8 mouse cellular contexts compared by ENCODE assay signal in genomic region chr12:80643693-80644505, GRCm38 (mm10). TPM values are rescaled to one million over a fixed set of nuclear protein-coding genes. Genes with fewer than 3 reads are reported as not detected.
DNase-seq lines count a peak whose midpoint lies in the region; ATAC-seq lines count a peak whose summit lies in the region.

Gene Slc39a9 (plus strand): TSS chr12:80643883.
Gene Erh (minus strand): TSS chr12:80644341.

- no peaks in the 10 kb centered on the region for H3K27me3 ChIP-seq in hindbrain, embryonic 16.5 days (replicated peaks; ENCODE audit: control insufficient read depth, insufficient read depth, low read length)

- DNase-seq in WW6 (ENCODE audit: low read depth, low spot score): peak; percentile 79
- peak; percentile 67 to 89 for DNase-seq in cerebellum, postnatal 4 days (ENCODE audit: low spot score in 2 of 2)
- DNase-seq in gastrocnemius, adult 18-20 months (ENCODE audit: low spot score): peak; percentile 92
- peak; percentile 90 to 94 for DNase-seq in left cerebral cortex, adult 18-20 months (ENCODE audit: low spot score in 2 of 2)
- DNase-seq in right cerebral cortex, adult 18-20 months: peak; percentile 96
- DNase-seq in urinary bladder, postnatal 10 days (ENCODE audit: low spot score): peak; percentile 70

- H3K9me3 ChIP-seq in hindbrain, embryonic 16.5 days (ENCODE audit: control insufficient read depth, low read length): no peaks in the 10 kb centered on the region

- H3K79me2 ChIP-seq in macrophage (ENCODE audit: inconsistent target): peaks cover 92% of the 10 kb centered on the region

- ATAC-seq in hindbrain, embryonic 16.5 days: peak; percentile 98

- H3K4me1 ChIP-seq in hindbrain, embryonic 16.5 days (ENCODE audit: control insufficient read depth, insufficient read depth, low read depth, low read length): peaks cover 41% of the 10 kb centered on the region

- peak within 1 kb of the TSS; percentile 89 for H3K4me2 ChIP-seq in hindbrain, embryonic 16.5 days (ENCODE audit: low read length)

- WGBS in hindbrain, embryonic 16.5 days: under 1% methylated on average over 47 of the region's 50 CpGs
- WGBS in macrophage (ENCODE audit: missing documents): under 1% methylated on average over 50 of the region's 50 CpGs

- H3K36me3 ChIP-seq in hindbrain, embryonic 16.5 days (ENCODE audit: control insufficient read depth, insufficient read depth, low read length): peaks cover 4% of the 10 kb centered on the region
- H3K36me3 ChIP-seq in macrophage (ENCODE audit: inconsistent target): peaks cover 15% of the 10 kb centered on the region

- peak within 1 kb of the TSS; percentile 87 for H3K27ac ChIP-seq in hindbrain, embryonic 16.5 days (ENCODE audit: low read depth, low read length)
- H3K27ac ChIP-seq in macrophage: peak within 1 kb of the TSS; percentile 87

- H3K4me3 ChIP-seq in hindbrain, embryonic 16.5 days (ENCODE audit: low read length): peak within 1 kb of the TSS; percentile 69
- peak within 1 kb of the TSS; percentile 99 for H3K4me3 ChIP-seq in macrophage (ENCODE audit: inconsistent target)

- peak within 1 kb of the TSS; percentile 90 for H3K9ac ChIP-seq in hindbrain, embryonic 16.5 days (ENCODE audit: low read depth, low read length)

RNA-seq across cellular contexts. Expression of gene Slc39a9, which starts in this region (rescaled TPM):
- total RNA-seq in gastrocnemius, adult 18-20 months (2021): 1 to 10 TPM; 6.9 to 8.3 TPM
- polyA plus RNA-seq in hindbrain, embryonic 16.5 days (2015; fragmentation: Nextera tagmentation; extraction: Ambion mirVana): 23.8 and 26.7 TPM in 2 replicates
- 10 to 100 TPM; 40.6 to 41.3 TPM for total RNA-seq in left cerebral cortex, adult 18-20 months (2021)
- 10 to 100 TPM; 15.5 to 74.3 (median 43.7) TPM for total RNA-seq in macrophage (2018; cell fraction: chromatin; rRNA removed)
- total RNA-seq in macrophage (2018; cell fraction: cytosol; rRNA removed): 10 to 100 TPM; 25.0 to 43.4 (median 32.1) TPM
- 10 to 100 TPM; 19.9 to 65.6 (median 44.2) TPM for total RNA-seq in macrophage (2018; cell fraction: nucleus; rRNA removed)
- polyA plus RNA-seq in macrophage (2018): 22.6 to 28.6 TPM (median 28.6 TPM) in 3 replicates

RNA-seq across cellular contexts. Expression of gene Erh, which starts in this region (rescaled TPM):
- total RNA-seq in gastrocnemius, adult 18-20 months (2021): 10 to 100 TPM; 14.7 to 18.2 TPM
- 251 and 253 TPM in 2 replicates for polyA plus RNA-seq in hindbrain, embryonic 16.5 days (2015; fragmentation: Nextera tagmentation; extraction: Ambion mirVana)
- 10 to 100 TPM; 31.9 to 37.2 TPM for total RNA-seq in left cerebral cortex, adult 18-20 months (2021)
- total RNA-seq in macrophage (2018; cell fraction: chromatin; rRNA removed): 10 to 100 TPM in 20 of 26 experiments, 1 to 10 TPM in 6; 4.3 to 32.4 (median 16.5) TPM
- 10 to 100 TPM; 23.6 to 43.8 (median 33.6) TPM for total RNA-seq in macrophage (2018; cell fraction: cytosol; rRNA removed)
- 10 to 100 TPM in 19 of 26 experiments, 1 to 10 TPM in 7; 3.9 to 28.0 (median 14.9) TPM for total RNA-seq in macrophage (2018; cell fraction: nucleus; rRNA removed)
- 38.3 to 89.7 TPM (median 63.7 TPM) in 3 replicates for polyA plus RNA-seq in macrophage (2018)

Comparison
In these comparisons a context has a peak if more than half of its experiments do, and no peak if none do; other contexts are left out.
1. Peak in every context shown above with its lines: DNase-seq, ATAC-seq, H3K4me3 ChIP-seq and H3K27ac ChIP-seq.
2. RNA of gene Slc39a9 (total RNA-seq): 40.6 to 41.3 TPM in left cerebral cortex, adult 18-20 months; 6.9 to 8.3 TPM in gastrocnemius, adult 18-20 months; every median in the first group is over 4 times any median in the second.